Mouse (Mus musculus): Measurements from ENCODE around the gene Riiad1. TPM values are rescaled to one million over a fixed set of nuclear protein-coding genes. Genes with fewer than 3 reads are reported as not detected.

The Riiad1 gene
- polyA plus RNA-seq, 1 experiment from 2014 or later = 26.1 TPM

Other genes starting within 250 kb of the Riiad1 start
- gene Gm4778, start 216.3 kb downstream of the Riiad1 start, polyA plus RNA-seq (2015; fragmentation: Nextera tagmentation; extraction: Ambion mirVana) = not detected in 2 replicates
- gene Them4, start 170.3 kb downstream of the Riiad1 start, polyA plus RNA-seq (2015; fragmentation: Nextera tagmentation; extraction: Ambion mirVana) = 30.4 and 33.6 TPM in 2 replicates
- 0.46 TPM in 1 of 2 replicates, not detected in the other for gene Them5, start 138.2 kb downstream of the Riiad1 start, polyA plus RNA-seq (2015; fragmentation: Nextera tagmentation; extraction: Ambion mirVana)
- gene C2cd4d, start 117.9 kb downstream of the Riiad1 start, polyA plus RNA-seq (2015; fragmentation: Nextera tagmentation; extraction: Ambion mirVana) = 2.0 and 2.2 TPM in 2 replicates
- 0.79 and 1.0 TPM in 2 replicates for gene Rorc, start 107.5 kb downstream of the Riiad1 start, polyA plus RNA-seq (2015; fragmentation: Nextera tagmentation; extraction: Ambion mirVana)
- 0.83 and 1.4 TPM in 2 replicates for gene Lingo4, start 81.8 kb downstream of the Riiad1 start, polyA plus RNA-seq (2015; fragmentation: Nextera tagmentation; extraction: Ambion mirVana)
- gene Tdrkh, start 67.1 kb downstream of the Riiad1 start, polyA plus RNA-seq (2015; fragmentation: Nextera tagmentation; extraction: Ambion mirVana) = 61.6 and 63.1 TPM in 2 replicates
- 61.3 and 63.2 TPM in 2 replicates for gene Mrpl9, start 37.0 kb downstream of the Riiad1 start, polyA plus RNA-seq (2015; fragmentation: Nextera tagmentation; extraction: Ambion mirVana)
- 0.89 and 1.2 TPM in 2 replicates for gene Oaz3, start 36.4 kb downstream of the Riiad1 start, polyA plus RNA-seq (2015; fragmentation: Nextera tagmentation; extraction: Ambion mirVana)
- 396 and 399 TPM in 2 replicates for gene Celf3, start 2.0 kb downstream of the Riiad1 start, polyA plus RNA-seq (2015; fragmentation: Nextera tagmentation; extraction: Ambion mirVana)
- gene Snx27, start 102.4 kb upstream of the Riiad1 start, polyA plus RNA-seq (2015; fragmentation: Nextera tagmentation; extraction: Ambion mirVana) = 69.7 and 75.5 TPM in 2 replicates
- gene Gm10972, start 162.8 kb upstream of the Riiad1 start, polyA plus RNA-seq (2015; fragmentation: Nextera tagmentation; extraction: Ambion mirVana) = not detected in 2 replicates
- 3.6 and 3.7 TPM in 2 replicates for gene Tuft1, start 178.5 kb upstream of the Riiad1 start, polyA plus RNA-seq (2015; fragmentation: Nextera tagmentation; extraction: Ambion mirVana)
- gene Selenbp2, start 213.2 kb upstream of the Riiad1 start, polyA plus RNA-seq (2015; fragmentation: Nextera tagmentation; extraction: Ambion mirVana) = not detected in 2 replicates

Data from midbrain, embryonic 13.5 days (tissue).